Mouse (Mus musculus): ENCODE data around the gene Syne1.
"Not testable (repeated sequence)": the region's sequence is repeated elsewhere in the genome, so short reads cannot be mapped to it uniquely, and the experiment has no call there.

Gene Syne1

GRCm38 (mm10) chr10:5522276-5522675, 29.0 kb downstream of the Syne1 start:
- in situ Hi-C loops (cut with MboI; ENCODE audit: low sequenced_read_pairs) = no loop called here

- in situ Hi-C loops (cut with MboI; ENCODE audit: low sequenced_read_pairs) = no loop called here
These were observed 30.6 kb downstream of the Syne1 start for GRCm38 (mm10) chr10:5520695-5521094.

GRCm38 (mm10) chr10:5515330-5515729, 36.0 kb downstream of the Syne1 start:
- in situ Hi-C loops (cut with MboI; ENCODE audit: low sequenced_read_pairs) = no loop called here

GRCm38 (mm10) chr10:5514134-5514533, 37.1 kb downstream of the Syne1 start:
- in situ Hi-C loops (cut with MboI; ENCODE audit: low sequenced_read_pairs) = no loop called here

GRCm38 (mm10) chr10:5512285-5512684, 39.0 kb downstream of the Syne1 start:
- in situ Hi-C loops (cut with MboI; ENCODE audit: low sequenced_read_pairs) = no loop called here

GRCm38 (mm10) chr10:5511403-5511802, 39.9 kb downstream of the Syne1 start:
- in situ Hi-C loops (cut with MboI; ENCODE audit: low sequenced_read_pairs) = no loop called here

GRCm38 (mm10) chr10:5507478-5507877, 43.8 kb downstream of the Syne1 start:
- in situ Hi-C loops (cut with MboI; ENCODE audit: low sequenced_read_pairs) = no loop called here

GRCm38 (mm10) chr10:5504761-5505160, 46.5 kb downstream of the Syne1 start:
- in situ Hi-C loops (cut with MboI; ENCODE audit: low sequenced_read_pairs) = no loop called here

GRCm38 (mm10) chr10:5503909-5504308, 47.4 kb downstream of the Syne1 start:
- in situ Hi-C loops (cut with MboI; ENCODE audit: low sequenced_read_pairs) = no loop called here

GRCm38 (mm10) chr10:5499684-5500369, 51.5 kb downstream of the Syne1 start:
- in situ Hi-C loops (cut with MboI; ENCODE audit: low sequenced_read_pairs) = not testable (repeated sequence)

GRCm38 (mm10) chr10:5497859-5498258, 53.4 kb downstream of the Syne1 start:
- in situ Hi-C loops (cut with MboI; ENCODE audit: low sequenced_read_pairs) = no loop called here

- in situ Hi-C loops (cut with MboI; ENCODE audit: low sequenced_read_pairs) = no loop called here
These were observed 60.2 kb downstream of the Syne1 start for GRCm38 (mm10) chr10:5491050-5491449.

- in situ Hi-C loops (cut with MboI; ENCODE audit: low sequenced_read_pairs) = no loop called here
These were observed 61.3 kb downstream of the Syne1 start for GRCm38 (mm10) chr10:5490029-5490428.

- in situ Hi-C loops (cut with MboI; ENCODE audit: low sequenced_read_pairs) = no loop called here
These were observed 63.2 kb downstream of the Syne1 start for GRCm38 (mm10) chr10:5488097-5488496.

- in situ Hi-C loops (cut with MboI; ENCODE audit: low sequenced_read_pairs) = no loop called here
These were observed 70.4 kb downstream of the Syne1 start for GRCm38 (mm10) chr10:5480552-5481550.

- in situ Hi-C loops (cut with MboI; ENCODE audit: low sequenced_read_pairs) = no loop called here
These were observed 71.2 kb downstream of the Syne1 start for GRCm38 (mm10) chr10:5480097-5480496.

- in situ Hi-C loops (cut with MboI; ENCODE audit: low sequenced_read_pairs) = no loop called here
These were observed 82.6 kb downstream of the Syne1 start for GRCm38 (mm10) chr10:5468638-5469037.

GRCm38 (mm10) chr10:5453830-5454229, 97.5 kb downstream of the Syne1 start:
- in situ Hi-C loops (cut with MboI; ENCODE audit: low sequenced_read_pairs) = no loop called here

GRCm38 (mm10) chr10:5449944-5450343, 101.3 kb downstream of the Syne1 start:
- in situ Hi-C loops (cut with MboI; ENCODE audit: low sequenced_read_pairs) = no loop called here

GRCm38 (mm10) chr10:5447950-5448716, 103.1 kb downstream of the Syne1 start:
- in situ Hi-C loops (cut with MboI; ENCODE audit: low sequenced_read_pairs) = no loop called here

GRCm38 (mm10) chr10:5445313-5445712, 106.0 kb downstream of the Syne1 start:
- in situ Hi-C loops (cut with MboI; ENCODE audit: low sequenced_read_pairs) = no loop called here
